Mouse (Mus musculus) hindbrain, embryonic 16.5 days (tissue): ENCODE measurements at regions not wholly inside any gene's neighbourhood (a gene's known extent, or its start where the extent isn't known, plus 50 kb on each side); places are given as distances from the start of the nearest gene placed in this dataset.
A peak's percentile ranks its signal among the peaks of the same experiment; 100 is the strongest.

Experiments
- ATAC-seq: fragments of 200-750 bp; cut with Nextera tagmentation; 2 replicates; pipeline ENCODE4 v1.8.0; 2017; ENCODE audit warnings: moderate TSS enrichment, moderate library complexity
- H3K27ac ChIP-seq: fragments of 300-500 bp; sonication (generic); 2 replicates; pipeline ENCODE4 v1.5.1; 2014; ENCODE audit warnings: low read depth, mild to moderate bottlenecking, control low read depth, low read length, moderate library complexity
- H3K27me3 ChIP-seq: fragments of 300-500 bp; sonication (generic); replicated peaks from 2 replicates; pipeline ENCODE4 v1.6.1; 2014; ENCODE audit warnings: low read length; ENCODE audit not compliant: control insufficient read depth, insufficient read depth
- H3K36me3 ChIP-seq: fragments of 300-500 bp; sonication (generic); 2 replicates; pipeline ENCODE4 v1.6.1; 2014; ENCODE audit warnings: mild to moderate bottlenecking, low read length, moderate library complexity, mixed read lengths; ENCODE audit not compliant: control insufficient read depth, insufficient read depth
- H3K4me1 ChIP-seq: fragments of 300-500 bp; sonication (generic); 2 replicates; pipeline ENCODE4 v1.6.1; 2014; ENCODE audit warnings: low read depth, low read length; ENCODE audit not compliant: control insufficient read depth, insufficient read depth
- H3K4me2 ChIP-seq: fragments of 300-500 bp; sonication (generic); 2 replicates; pipeline ENCODE4 v1.6.1; 2014; ENCODE audit warnings: mild to moderate bottlenecking, low read length, control low read depth, moderate library complexity
- H3K4me3 ChIP-seq: fragments of 300-500 bp; sonication (generic); 2 replicates; pipeline ENCODE4 v1.5.1; 2014; ENCODE audit warnings: mild to moderate bottlenecking, low read length, control low read depth, moderate library complexity
- H3K9ac ChIP-seq: fragments of 300-500 bp; sonication (generic); 2 replicates; pipeline ENCODE4 v1.6.1; 2014; ENCODE audit warnings: low read depth, mild to moderate bottlenecking, control low read depth, low read length, moderate library complexity
- H3K9me3 ChIP-seq: fragments of 300-500 bp; sonication (generic); 2 replicates; pipeline ENCODE4 v1.6.1; 2014; ENCODE audit warnings: mild to moderate bottlenecking, low read length, moderate library complexity; ENCODE audit not compliant: control insufficient read depth
- WGBS: fragments of 180-500 bp; shearing (Covaris S2); extraction: QIAGEN DNeasy Blood & Tissue Kit; methylation state at CpG from one replicate; pipeline ENCODE4 v1.1.7; 2014; 5-methylcytosine and 5-hydroxymethylcytosine counted together

GRCm38 (mm10) chr13:107134125-107134524 is 112.2 kb upstream of the Kif2a start:
- no peak for ATAC-seq
- H3K9ac ChIP-seq: no peak overlapping the region
- no peaks in the 10 kb centered on the region for H3K4me1 ChIP-seq
- H3K36me3 ChIP-seq: no peaks in the 10 kb centered on the region
- no peaks in the 10 kb centered on the region for H3K9me3 ChIP-seq
- no peak overlapping the region for H3K27ac ChIP-seq
- no peak overlapping the region for H3K4me3 ChIP-seq
- no peaks in the 10 kb centered on the region for H3K27me3 ChIP-seq
- H3K4me2 ChIP-seq: no peak overlapping the region

- Histone ChIP-seq H3K4me1 (no peaks in the 10 kb centered on the region), H3K4me3 (no peak overlapping the region), H3K36me3 (no peaks in the 10 kb centered on the region), H3K4me2 (no peak overlapping the region), H3K27me3 (no peaks in the 10 kb centered on the region), H3K27ac (no peak overlapping the region), H3K9me3 (no peaks in the 10 kb centered on the region), H3K9ac (no peak overlapping the region)
- WGBS: 89% methylated on average over 7 of the region's 7 CpGs
- no peak for ATAC-seq
Observed at GRCm38 (mm10) chr13:107126636-107127035, 104.7 kb upstream of the Kif2a start.

DNA sequence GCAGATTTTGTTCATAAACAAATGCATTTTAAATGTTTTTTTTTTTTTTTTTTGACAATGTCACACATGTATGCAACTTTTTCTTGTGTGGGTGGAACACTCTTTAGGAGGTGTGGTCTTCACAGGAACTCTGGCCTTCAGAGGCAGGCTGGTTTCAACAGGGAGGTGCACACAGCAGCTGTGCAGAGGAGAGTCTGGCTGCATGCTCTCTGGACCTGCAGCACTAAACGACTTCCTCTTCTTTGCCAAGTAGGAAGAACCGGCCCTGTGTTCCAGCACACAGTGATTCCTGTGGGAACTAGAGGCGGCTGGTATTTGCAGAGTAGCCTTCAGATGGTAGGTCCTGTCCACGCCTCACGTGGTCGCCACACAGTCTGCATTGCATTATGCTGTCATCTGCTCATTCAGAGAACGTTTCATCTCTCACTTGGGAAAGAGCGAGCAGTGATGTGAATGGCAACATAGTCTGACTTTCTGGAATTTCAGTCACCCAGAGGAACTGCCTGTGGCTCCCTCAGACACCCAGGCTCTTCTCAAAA is 102.3 kb upstream of the Kif2a start:
- no peaks in the 10 kb centered on the region for H3K27me3 ChIP-seq
- H3K36me3 ChIP-seq: no peaks in the 10 kb centered on the region
- no peak overlapping the region for H3K4me3 ChIP-seq
- H3K9me3 ChIP-seq: no peaks in the 10 kb centered on the region
- ATAC-seq: no peak
- H3K9ac ChIP-seq: no peak overlapping the region
- H3K4me1 ChIP-seq: no peaks in the 10 kb centered on the region
- H3K4me2 ChIP-seq: no peak overlapping the region
- no peak overlapping the region for H3K27ac ChIP-seq
- 80% methylated on average over 8 of the region's 8 CpGs for WGBS

DNA sequence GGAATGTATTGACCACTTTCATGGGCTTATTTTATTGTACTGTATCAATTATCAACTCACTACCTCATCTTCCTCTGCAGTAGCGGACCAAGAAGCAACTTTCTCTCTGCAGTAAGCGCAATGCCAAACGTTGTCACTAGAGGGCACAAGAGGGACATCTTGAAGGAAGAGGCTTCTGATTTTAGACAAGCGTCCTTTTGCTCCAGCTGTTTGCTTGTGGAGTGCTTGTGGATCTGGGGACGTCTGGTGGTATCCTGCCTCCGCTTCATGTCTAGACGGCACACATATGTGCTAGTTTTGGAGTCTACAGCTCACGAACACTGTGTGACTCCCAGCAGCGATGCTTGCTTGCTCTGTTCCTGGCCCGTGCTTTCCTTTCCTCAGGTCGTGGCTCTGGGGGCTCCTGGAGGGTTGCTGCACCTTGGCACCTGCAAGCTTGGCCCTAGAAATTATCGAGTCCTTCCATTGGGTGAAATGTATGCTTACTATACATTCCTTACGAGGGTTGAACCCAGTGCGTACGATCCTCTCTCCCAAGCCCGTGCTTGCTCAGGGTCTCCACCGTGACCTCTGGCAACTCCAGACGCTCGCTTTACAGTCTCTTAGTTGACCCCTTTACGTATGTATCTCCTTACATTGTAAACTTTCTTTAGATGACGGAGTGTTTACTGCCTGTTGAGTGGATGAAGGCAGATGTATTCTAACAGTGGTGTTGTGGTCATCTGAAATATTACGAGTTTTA is 92.2 kb upstream of the Kif2a start:
- H3K9me3 ChIP-seq: no peaks in the 10 kb centered on the region
- no peak overlapping the region for H3K9ac ChIP-seq
- H3K4me2 ChIP-seq: peak overlapping the region; percentile 11; the same call in 1 of the 2 replicates
- no peak overlapping the region for H3K4me3 ChIP-seq
- WGBS: 57% methylated on average over 22 of the region's 22 CpGs
- no peak overlapping the region for H3K27ac ChIP-seq
- H3K27me3 ChIP-seq: no peaks in the 10 kb centered on the region
- peaks cover 2% of the 10 kb centered on the region; the same call in 1 of the 2 replicates for H3K4me1 ChIP-seq
- H3K36me3 ChIP-seq: no peaks in the 10 kb centered on the region
- ATAC-seq: peak; percentile 72

DNA sequence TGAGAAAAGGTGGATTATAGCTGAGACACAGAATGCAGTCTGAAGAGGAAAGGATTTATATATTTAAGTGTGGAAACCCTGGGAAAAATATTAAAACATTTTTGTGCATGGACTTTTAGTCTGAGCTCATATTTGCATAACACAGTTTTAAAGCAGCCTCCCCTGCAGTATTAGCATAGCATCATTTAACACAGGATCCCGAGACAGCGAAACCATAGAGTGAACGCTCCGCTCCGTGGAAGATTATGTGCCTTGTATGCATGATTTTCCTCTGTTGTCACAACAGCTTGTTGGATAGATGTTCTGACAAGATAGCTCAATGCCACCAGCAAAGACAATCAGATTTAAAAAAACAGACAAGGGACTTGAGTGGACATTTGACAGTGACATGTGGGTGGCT is 86.1 kb upstream of the Kif2a start:
- Histone ChIP-seq H3K4me3 (no peak overlapping the region), H3K9me3 (no peaks in the 10 kb centered on the region), H3K4me1 (no peaks in the 10 kb centered on the region), H3K27ac (no peak overlapping the region), H3K9ac (no peak overlapping the region), H3K27me3 (no peaks in the 10 kb centered on the region), H3K36me3 (no peaks in the 10 kb centered on the region), H3K4me2 (peak overlapping the region; percentile 6)
- WGBS: 49% methylated on average over 5 of the region's 5 CpGs
- peak; percentile 58; the same call in 1 of the 2 replicates for ATAC-seq

- Histone ChIP-seq H3K4me3 (no peak overlapping the region), H3K27ac (no peak overlapping the region), H3K36me3 (no peaks in the 10 kb centered on the region), H3K9me3 (no peaks in the 10 kb centered on the region), H3K4me2 (peak overlapping the region; percentile 6; the same call in 1 of the 2 replicates), H3K9ac (no peak overlapping the region), H3K27me3 (no peaks in the 10 kb centered on the region), H3K4me1 (no peaks in the 10 kb centered on the region)
- ATAC-seq: peak; percentile 67
- 46% methylated on average over 9 of the region's 9 CpGs for WGBS
Observed at GRCm38 (mm10) chr13:107107572-107107971, 85.6 kb upstream of the Kif2a start.

- no peak for ATAC-seq
- Histone ChIP-seq H3K9ac (no peak overlapping the region), H3K4me2 (no peak overlapping the region), H3K4me1 (no peaks in the 10 kb centered on the region; the same call in 1 of the 2 replicates), H3K27ac (no peak overlapping the region), H3K27me3 (no peaks in the 10 kb centered on the region), H3K36me3 (no peaks in the 10 kb centered on the region), H3K9me3 (no peaks in the 10 kb centered on the region), H3K4me3 (no peak overlapping the region)
- 65% methylated on average over 1 of the region's 1 CpGs for WGBS
Observed at GRCm38 (mm10) chr13:107105510-107105909, 83.6 kb upstream of the Kif2a start.

DNA sequence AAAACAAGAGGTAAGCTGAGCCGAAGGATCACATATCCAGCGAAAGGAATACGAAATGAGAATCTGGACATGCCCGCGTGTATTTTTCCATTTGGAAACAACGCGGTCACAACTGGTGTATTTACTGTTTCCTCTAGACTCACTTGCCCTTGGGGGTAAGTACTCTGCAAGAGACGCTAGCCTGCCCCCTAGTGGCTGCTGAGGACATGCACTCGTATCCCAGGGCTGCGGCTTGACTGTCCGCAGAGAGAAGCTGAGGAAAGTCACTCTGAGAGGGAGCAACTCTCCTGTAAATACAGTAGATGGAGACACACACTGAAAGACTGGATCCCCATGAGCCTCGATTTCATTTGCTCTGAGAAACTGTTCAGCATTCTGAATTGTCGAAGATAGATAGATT is 79.7 kb upstream of the Kif2a start:
- Histone ChIP-seq H3K4me1 (no peaks in the 10 kb centered on the region; the same call in 1 of the 2 replicates), H3K36me3 (no peaks in the 10 kb centered on the region), H3K9ac (no peak overlapping the region), H3K4me2 (no peak overlapping the region), H3K9me3 (no peaks in the 10 kb centered on the region), H3K27me3 (no peaks in the 10 kb centered on the region), H3K27ac (no peak overlapping the region), H3K4me3 (no peak overlapping the region)
- ATAC-seq: peak; percentile 88
- 26% methylated on average over 13 of the region's 13 CpGs for WGBS

- Histone ChIP-seq H3K4me2 (no peak overlapping the region), H3K36me3 (no peaks in the 10 kb centered on the region), H3K9me3 (no peaks in the 10 kb centered on the region), H3K4me3 (no peak overlapping the region), H3K4me1 (no peaks in the 10 kb centered on the region; the same call in 1 of the 2 replicates), H3K27me3 (no peaks in the 10 kb centered on the region), H3K9ac (no peak overlapping the region), H3K27ac (no peak overlapping the region)
- ATAC-seq: peak; percentile 41; the same call in 1 of the 2 replicates
- 65% methylated on average over 6 of the region's 6 CpGs for WGBS
Observed at GRCm38 (mm10) chr13:107100852-107101325, 79.0 kb upstream of the Kif2a start.
